Mouse (Mus musculus) monocyte, adult 5-6 weeks (primary cell): Measurements from ENCODE around the gene Adamtsl4. TPM values are rescaled to one million over a fixed set of nuclear protein-coding genes. Genes with fewer than 3 reads are reported as not detected.
"Not testable (repeated sequence)": the region's sequence is repeated elsewhere in the genome, so short reads cannot be mapped to it uniquely, and the experiment has no call there.

Source experiments
- ATAC-seq: fragments of 153-309, 156-312 bp; replicated peaks from 2 replicates; pipeline ENCODE4 v1.8.0; 2017; ENCODE audit warnings: mild to moderate bottlenecking; ENCODE audit not compliant: low TSS enrichment, insufficient number of reproducible peaks, severe bottlenecking, poor library complexity, low FRiP score
- total RNA-seq: library from RNA; stranded (forward); fragments of 200-1000, 200-491, 200-594 nt; gene quantifications from 3 replicates; pipeline ENCODE4 v1.2.3, GENCODE M21; 2017

Gene Adamtsl4
- total RNA-seq, 1 experiment from 2014 or later = 0.38 TPM

DNA sequence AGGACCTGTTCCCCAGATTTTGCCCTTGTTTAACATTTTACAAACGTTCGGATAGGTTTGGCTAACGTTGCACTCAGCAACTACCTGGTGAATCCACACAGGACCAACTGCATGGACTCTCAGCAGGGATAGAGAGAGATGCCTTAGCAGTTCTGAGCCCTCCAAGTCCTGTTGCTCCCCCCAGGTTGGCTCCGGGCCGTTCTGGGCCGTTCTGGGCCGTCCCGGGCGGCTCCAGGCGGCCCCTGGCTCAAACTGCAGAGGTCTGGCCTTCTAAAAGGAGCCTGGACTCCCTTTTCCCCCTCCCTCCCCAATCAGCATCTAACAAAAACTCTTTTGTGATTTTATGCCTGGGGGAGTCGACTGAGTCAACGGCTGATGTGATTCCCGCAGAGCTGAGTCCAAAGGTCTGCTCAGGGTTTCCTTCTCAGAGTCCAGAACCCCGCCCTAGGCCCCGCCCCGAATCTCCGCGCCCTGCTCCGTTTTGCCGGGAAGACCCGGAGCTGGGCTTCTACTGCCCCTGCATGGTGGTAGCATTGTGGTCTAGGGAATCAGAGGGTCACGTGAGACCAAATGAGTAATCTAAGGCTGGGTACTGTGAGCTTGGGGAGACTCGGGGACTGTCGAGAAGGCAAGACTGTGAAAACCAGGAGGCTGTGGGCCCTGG, 14.3 kb upstream of the Adamtsl4 start:
- ATAC-seq = no peak

- no peak for ATAC-seq
These were observed 13.4 kb upstream of the Adamtsl4 start for GRCm38 (mm10) chr3:95701085-95701484.

DNA sequence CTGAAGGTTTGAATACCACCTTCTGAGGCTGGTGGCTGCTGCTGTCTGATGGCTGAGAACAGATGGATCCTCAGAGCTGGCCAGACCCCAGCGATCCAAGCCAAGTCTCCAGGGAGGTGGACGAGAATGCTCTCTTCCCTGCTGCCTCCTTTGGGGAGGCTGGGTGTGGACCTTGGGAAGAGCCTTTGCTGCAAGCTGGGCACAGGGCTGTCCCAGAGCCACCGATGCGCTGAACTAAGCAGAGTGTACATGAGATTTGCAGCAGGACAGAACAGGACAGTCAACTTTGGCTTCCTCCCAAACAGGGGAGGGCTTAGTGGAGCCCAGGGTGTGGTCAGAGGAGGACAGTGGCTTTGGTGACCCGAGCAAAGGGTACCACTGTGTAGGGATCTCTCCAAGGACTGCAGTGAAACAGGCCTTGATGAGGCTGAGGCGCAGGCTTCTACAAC, 12.5 kb upstream of the Adamtsl4 start:
- ATAC-seq = no peak

- no peak for ATAC-seq
These were observed 10.6 kb upstream of the Adamtsl4 start for GRCm38 (mm10) chr3:95698286-95698685.

GRCm38 (mm10) chr3:95696360-95696759, 8.6 kb upstream of the Adamtsl4 start:
- no peak for ATAC-seq

DNA sequence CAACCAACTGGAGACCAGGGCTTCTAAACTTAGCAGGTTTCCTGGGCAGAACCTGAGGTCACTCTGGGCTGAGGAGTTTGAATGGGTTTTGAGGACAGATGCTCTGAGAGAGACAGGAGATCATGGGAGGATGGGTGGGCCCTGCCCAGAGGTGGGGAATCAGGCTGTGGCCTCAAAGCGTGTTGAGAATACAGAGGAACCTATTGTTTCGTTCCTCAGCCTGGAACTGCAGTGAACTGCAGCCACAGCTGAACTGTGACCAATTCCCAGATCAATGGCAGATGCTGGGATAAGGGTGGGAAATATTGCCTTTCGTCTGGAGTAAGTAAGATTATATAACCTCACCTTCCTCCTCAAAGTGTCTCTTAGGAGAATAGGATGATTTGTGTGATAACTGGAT, 8.1 kb upstream of the Adamtsl4 start:
- ATAC-seq = no peak

DNA sequence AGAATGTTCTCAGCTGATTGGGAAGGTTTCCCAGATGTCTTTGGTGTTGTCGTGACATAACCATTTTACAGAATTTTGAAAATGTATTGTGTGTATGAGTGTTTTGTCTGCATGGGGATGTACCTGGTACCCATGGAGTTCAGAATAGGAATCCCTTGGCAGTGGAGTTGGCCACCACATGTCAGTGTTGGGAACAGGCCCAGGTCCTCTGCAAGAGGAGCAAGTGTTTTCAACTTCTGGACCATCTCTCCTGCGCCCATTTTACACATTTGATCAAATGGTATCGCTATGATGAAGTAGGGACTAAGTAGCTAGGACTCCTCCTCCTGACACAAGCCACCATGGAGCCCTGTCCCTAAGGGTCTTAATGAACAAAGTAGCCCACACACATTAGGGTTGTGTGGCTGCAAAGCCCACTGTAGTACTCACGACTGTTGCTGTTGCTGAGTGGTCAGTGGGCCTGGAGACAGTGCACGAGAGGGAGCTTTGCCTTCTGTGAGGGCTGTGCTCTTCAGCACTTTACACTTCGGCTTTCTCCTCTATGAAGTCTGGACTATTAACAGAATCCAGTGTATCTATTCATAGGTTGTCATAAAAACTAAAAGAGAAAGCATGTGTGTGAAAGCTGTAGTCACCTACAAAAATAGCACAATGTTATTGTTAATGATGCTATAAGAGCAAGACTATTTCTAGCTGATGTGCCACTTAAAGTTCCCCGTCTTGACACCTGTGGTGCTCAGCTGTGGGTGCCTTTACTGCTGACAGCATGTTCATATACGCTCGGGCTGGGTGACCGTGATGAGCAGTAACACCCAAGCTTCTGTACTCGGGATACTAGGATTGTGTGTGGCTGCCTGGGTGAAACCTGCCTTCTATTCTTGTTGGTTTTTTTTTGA, 7.3 kb upstream of the Adamtsl4 start:
- ATAC-seq = no peak

DNA sequence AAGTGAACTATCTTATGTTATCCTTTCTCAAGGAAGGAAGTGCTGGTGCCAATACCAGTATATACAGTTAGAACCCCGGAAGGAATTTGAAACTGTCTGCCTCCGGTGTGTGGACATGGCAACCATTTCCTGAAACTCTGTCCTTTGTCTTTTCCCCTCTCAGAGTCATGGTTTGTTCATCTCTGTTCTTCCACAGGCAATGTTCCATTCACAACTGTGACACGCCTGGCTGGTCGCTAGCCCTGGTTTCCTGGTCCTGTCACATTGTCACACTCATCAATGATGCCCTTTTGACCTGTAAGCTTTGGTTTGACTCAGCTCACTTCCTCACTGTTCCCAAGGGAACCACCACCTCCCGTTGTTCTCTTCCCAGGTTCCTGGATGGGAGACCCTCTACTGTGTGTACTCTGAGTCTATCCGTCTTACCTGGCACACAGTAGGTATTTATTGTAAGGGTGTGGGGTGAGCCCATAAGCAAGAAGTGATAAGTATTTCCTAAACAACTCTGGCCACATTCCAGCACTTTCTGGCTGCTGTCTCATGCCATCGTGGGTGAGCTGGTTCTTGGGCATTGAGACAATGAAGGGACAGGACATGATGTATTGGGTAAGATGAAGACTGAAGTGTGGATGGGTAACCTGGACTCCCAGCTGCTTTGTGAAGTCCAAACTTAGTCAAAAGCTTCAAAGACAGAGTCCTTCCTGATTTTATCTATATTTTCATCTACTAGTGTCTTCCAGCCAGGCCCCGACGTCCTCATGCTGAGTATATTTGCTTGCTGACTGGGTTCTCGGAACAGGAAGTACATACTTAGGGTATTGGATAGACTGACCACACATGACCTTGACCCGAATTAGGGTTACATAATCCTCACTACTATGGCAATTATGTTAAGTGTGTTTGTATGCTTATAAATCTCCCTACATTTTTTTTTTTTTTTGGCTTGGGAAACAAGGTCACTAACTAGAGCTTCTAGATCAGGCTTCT, 6.4 kb upstream of the Adamtsl4 start:
- peak; percentile 82 for ATAC-seq

GRCm38 (mm10) chr3:95692677-95693076, 5.0 kb upstream of the Adamtsl4 start:
- no peak for ATAC-seq

- not testable (repeated sequence) for ATAC-seq
These were observed 2.8 kb upstream of the Adamtsl4 start for GRCm38 (mm10) chr3:95690552-95690951.

- no peak for ATAC-seq
These were observed 2.2 kb upstream of the Adamtsl4 start for GRCm38 (mm10) chr3:95689940-95690339.

DNA sequence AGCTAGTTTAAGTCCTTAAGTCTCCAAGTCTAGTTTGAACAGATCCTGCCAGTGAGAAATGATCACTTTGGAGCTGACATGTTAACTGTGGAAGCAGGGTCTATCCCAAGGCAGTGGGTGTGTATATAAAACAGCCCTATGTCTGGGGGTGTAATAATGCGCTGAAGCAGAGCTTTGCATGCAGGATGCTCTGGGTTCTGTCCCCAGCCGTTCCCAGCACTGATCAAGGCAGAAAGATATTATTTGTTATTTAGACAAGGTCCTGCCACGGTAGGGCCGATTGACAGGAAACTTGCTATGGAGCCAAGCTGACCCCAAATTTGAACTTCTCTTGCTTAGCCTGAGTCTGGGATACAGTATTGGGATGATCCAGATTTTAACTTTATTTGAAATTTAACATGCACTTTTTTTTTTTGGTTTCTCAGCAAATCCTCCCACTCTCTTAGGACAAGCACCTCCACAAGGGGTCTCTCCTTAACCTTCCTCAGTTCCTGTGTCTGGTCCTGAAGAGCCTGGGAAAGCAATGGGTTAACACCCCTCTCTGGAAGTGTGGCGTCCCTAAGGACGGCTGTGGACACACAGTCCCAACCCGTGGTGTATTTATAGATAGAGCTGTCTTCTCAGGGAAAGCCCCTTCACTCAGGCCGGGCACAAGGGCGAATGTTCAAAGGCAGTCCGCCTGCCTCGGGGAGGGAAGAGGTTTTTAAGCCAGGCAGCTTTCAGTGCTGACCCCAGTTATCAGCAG, 1.6 kb upstream of the Adamtsl4 start:
- no peak for ATAC-seq

DNA sequence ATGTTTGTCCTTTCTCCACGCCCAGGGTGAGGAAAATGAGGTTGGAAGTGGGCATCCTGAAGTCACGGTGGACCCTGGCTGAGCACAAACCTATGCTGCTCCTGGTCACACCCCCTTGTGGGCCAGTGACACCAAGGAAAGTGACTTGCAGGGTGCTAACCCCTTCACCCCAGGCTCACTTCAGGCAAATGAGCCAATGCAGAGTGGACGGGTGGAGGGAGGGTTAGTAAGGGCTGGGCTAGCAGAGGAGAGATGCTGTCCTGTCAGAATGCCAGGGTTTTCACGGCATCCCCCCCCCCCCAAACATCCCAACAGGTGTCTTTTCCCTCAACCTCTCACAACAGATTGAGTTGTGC, 571 bp downstream of the Adamtsl4 start:
- no peak for ATAC-seq

DNA sequence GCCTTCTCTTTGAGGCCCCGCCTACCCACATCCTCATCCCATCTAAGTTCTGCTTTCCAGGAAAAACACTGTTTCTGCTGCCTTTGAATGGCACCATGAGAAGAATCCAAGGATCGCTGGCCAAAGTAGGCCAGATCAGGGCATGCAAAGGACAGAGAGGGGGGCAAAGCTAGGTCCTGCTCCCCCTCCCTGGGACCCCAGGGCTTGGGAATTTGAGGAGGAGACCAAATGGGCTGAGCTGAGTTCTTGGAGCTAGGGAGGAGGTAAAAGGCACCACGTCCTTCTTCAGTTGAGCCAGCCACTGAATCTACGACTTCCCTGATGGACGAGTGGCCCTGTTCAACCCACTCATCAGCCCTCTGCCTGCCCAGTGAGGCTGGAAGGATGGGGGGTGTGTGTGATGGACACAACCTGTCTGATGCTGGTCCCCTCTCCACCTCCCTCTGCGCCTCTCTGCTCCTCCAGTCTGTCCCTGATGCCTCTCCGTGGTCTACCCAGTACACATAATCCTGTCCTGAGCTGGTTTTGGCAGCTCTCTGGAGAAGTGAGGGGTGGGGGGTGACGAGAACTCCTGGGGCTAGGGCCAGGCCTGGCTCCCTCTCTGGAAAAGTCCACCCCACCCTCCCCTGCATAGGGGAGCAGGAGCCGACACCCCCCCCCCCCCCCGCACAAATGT, 1.1 kb downstream of the Adamtsl4 start:
- no peak; the same call in 1 of the 2 replicates for ATAC-seq

DNA sequence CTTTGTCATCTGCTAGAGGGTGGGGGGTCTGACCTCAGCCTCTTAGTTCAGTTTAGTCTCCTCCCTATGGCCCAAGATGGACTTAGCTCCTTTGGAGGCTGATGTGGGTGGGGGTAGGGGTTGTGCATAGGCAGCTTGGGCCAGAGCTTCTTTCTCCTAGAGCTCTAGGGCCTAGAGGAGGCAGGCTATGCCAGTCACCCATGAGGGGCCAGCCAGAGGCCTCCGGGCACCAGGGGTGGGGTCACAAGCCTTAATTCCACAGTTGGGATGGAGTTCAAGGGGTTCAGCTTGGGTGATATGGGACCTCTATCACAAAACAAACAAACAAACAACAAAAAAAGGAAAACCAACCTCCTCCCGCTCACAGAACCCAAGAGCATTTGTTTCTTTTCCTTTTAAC, 2.0 kb downstream of the Adamtsl4 start:
- ATAC-seq = no peak

DNA sequence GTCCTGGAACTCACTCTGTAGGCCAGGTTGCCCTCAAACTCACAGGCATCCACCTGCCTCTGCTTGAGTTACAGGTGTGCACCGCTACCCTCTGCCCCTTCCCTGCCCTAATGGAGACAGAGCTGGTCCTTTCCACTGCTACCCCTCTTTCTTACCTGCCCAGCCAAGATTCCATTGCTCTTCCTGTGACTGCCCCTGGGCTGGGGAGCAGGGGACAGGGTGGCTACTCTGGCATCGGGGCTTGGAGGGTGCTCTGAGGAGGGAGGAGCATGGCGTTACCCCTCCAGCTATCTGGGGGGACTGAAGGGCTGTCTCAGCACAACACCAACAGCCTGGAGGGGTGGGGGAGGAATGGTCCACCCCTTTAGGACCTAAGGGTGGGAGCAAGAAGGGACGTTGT, 2.4 kb downstream of the Adamtsl4 start:
- ATAC-seq = no peak

GRCm38 (mm10) chr3:95684846-95685245, 2.9 kb downstream of the Adamtsl4 start:
- no peak for ATAC-seq

GRCm38 (mm10) chr3:95682878-95683277, 4.8 kb downstream of the Adamtsl4 start:
- no peak for ATAC-seq
